Mouse (Mus musculus) heart, embryonic 14.5 days (tissue): ENCODE data around the gene Dusp16. TPM values are rescaled to one million over a fixed set of nuclear protein-coding genes. Genes with fewer than 3 reads are reported as not detected.

Experiments used
- ATAC-seq: fragments of 200-750 bp; cut with Nextera tagmentation; 2 replicates; pipeline ENCODE4 v1.8.0; 2017; ENCODE audit warnings: low read depth, moderate TSS enrichment; ENCODE audit not compliant: insufficient number of reproducible peaks, insufficient read depth, low FRiP score
- H3K27ac ChIP-seq, 2 experiments: fragments of 200-500 bp in 1 of 2; fragments of 300-500 bp in 1 of 2; sonication (generic) in 1 of 2; replicated peaks in 1 of 2; 2 replicates each; pipeline ENCODE4 v1.5.1; 2012 to 2014; ENCODE audit warnings: low read depth in 2 of 2, low read length in 2 of 2, control low read depth in 1 of 2, mild to moderate bottlenecking in 1 of 2, mixed read lengths in 1 of 2; ENCODE audit not compliant: control insufficient read depth in 1 of 2, insufficient read depth in 1 of 2
- H3K27me3 ChIP-seq: fragments of 300-500 bp; sonication (generic); 2 replicates; pipeline ENCODE4 v1.6.1; 2014; ENCODE audit warnings: mild to moderate bottlenecking, low read length, control low read depth; ENCODE audit not compliant: control insufficient read depth, insufficient read depth
- H3K36me3 ChIP-seq: fragments of 300-500 bp; sonication (generic); 2 replicates; pipeline ENCODE4 v1.6.1; 2014; ENCODE audit warnings: mild to moderate bottlenecking, control low read depth, low read length, mixed read lengths; ENCODE audit not compliant: control insufficient read depth, insufficient read depth
- H3K4me1 ChIP-seq, 2 experiments: fragments of 200-500 bp in 1 of 2; fragments of 300-500 bp in 1 of 2; sonication (generic) in 1 of 2; 2 replicates each; pipeline ENCODE4 v1.6.1; 2012 to 2014; ENCODE audit warnings: low read length in 2 of 2, control low read depth in 1 of 2, mixed read lengths in 1 of 2; ENCODE audit not compliant: control insufficient read depth in 2 of 2, insufficient read depth in 2 of 2
- H3K4me2 ChIP-seq: fragments of 300-500 bp; sonication (generic); 2 replicates; pipeline ENCODE4 v1.6.1; 2014; ENCODE audit warnings: mild to moderate bottlenecking, low read length
- H3K4me3 ChIP-seq, 2 experiments: fragments of 200-500 bp in 1 of 2; fragments of 300-500 bp in 1 of 2; sonication (generic) in 1 of 2; 2 replicates each; pipeline ENCODE4 v1.5.1; 2012 to 2014; ENCODE audit warnings: low read length in 2 of 2, mild to moderate bottlenecking in 2 of 2, control low read depth in 1 of 2, low read depth in 1 of 2, moderate library complexity in 1 of 2; ENCODE audit not compliant: control insufficient read depth in 1 of 2, insufficient read depth in 1 of 2
- H3K9ac ChIP-seq: fragments of 300-500 bp; sonication (generic); 2 replicates; pipeline ENCODE4 v1.6.1; 2014; ENCODE audit warnings: mild to moderate bottlenecking, low read length
- H3K9me3 ChIP-seq: fragments of 300-500 bp; sonication (generic); 2 replicates; pipeline ENCODE4 v1.6.1; 2016; ENCODE audit warnings: low read length, control low read depth; ENCODE audit not compliant: control insufficient read depth
- WGBS: fragments of 180-500 bp; shearing (Covaris S2); extraction: QIAGEN DNeasy Blood & Tissue Kit; methylation state at CpG from one replicate; pipeline ENCODE4 v1.1.7; 2014; 5-methylcytosine and 5-hydroxymethylcytosine counted together
- polyA plus RNA-seq: library from polyadenylated mRNA; unstranded; fragments of >200 nt; fragmentation: Nextera tagmentation; extraction: Ambion mirVana; gene quantifications from 2 replicates; pipeline ENCODE4 v1.2.1, GENCODE M21; 2014

The Dusp16 gene
- polyA plus RNA-seq, 1 experiment from 2014 or later: 19.7 TPM

DNA sequence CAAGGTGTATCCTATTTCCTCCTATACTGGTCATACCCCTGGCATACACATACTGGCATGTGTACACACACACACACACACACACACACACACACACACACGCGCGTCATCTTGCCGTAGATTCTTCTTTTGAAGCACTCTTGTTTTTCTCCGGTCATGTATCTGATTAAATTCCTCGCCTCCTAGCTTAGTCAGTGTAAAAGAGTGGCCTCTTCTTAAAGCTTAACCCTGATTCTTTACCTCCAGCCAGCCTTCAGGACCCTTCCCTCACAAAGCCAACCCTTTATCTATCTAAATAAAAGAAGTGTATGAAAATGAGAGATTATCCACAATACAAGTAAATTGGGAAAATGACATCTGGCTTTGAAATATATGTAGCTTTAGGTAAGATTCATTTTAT lies 3.3 kb downstream of the Dusp16 start:
- 47% methylated on average over 6 of the region's 6 CpGs for WGBS
- no peak overlapping the region for H3K4me3 ChIP-seq
- no peak overlapping the region; the same call in 1 of the 2 replicates for H3K9ac ChIP-seq
- no peaks in the 10 kb centered on the region for H3K27me3 ChIP-seq
- no peak for ATAC-seq
- no peak overlapping the region for H3K27ac ChIP-seq
- no peaks in the 10 kb centered on the region for H3K36me3 ChIP-seq
- no peaks in the 10 kb centered on the region for H3K9me3 ChIP-seq
- H3K4me1 ChIP-seq: peaks cover 13 to 17% of the 10 kb centered on the region in 2 experiments
- H3K4me2 ChIP-seq: peak overlapping the region; percentile 38; the same call in 1 of the 2 replicates

DNA sequence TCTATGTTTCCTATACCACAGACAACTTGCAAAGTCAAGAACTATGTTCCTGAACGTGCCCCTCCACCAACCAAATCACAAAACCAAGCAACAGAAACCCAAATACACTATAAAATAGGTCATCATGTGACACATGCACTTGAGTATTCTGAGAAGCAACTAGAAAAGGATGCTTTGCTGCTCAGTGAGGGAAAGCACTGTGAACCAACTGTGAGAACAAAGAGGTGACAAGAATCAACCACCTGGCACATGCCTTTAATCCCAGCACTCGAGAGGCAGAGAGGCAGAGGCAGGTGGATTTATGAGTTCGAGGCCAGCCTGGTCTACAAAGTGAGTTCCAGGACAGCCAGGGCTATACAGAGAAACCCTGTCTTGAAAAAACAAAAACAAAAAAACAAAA lies 6.0 kb downstream of the Dusp16 start:
- ATAC-seq: no peak
- 60% methylated on average over 3 of the region's 3 CpGs for WGBS

DNA sequence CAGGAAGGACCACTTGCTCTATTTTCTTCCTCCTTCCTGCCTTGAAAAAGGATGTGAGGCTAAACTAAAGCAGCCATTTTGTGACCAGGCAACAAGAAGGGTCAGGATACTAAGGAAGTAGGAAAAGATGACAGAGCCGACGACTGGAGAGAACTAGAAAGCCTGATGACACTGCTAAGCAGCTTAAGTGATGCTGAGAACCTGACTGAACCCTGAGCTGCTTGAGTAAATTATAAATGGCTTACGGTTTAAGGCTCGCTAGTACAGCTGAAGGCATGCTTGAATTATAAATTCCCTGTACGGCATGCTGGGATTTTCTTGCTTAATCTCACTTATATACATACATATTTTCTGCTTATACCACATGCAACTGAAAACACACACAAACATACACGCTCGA lies 9.5 kb downstream of the Dusp16 start:
- Histone ChIP-seq H3K4me2 (no peak overlapping the region), H3K36me3 (no peaks in the 10 kb centered on the region), H3K4me1 (peaks cover 5 to 21% of the 10 kb centered on the region in 2 experiments), H3K9ac (no peak overlapping the region), H3K4me3 (no peak overlapping the region), H3K9me3 (no peaks in the 10 kb centered on the region), H3K27me3 (no peaks in the 10 kb centered on the region), H3K27ac (0 out of 4 replicates have a peak overlapping the region, but pooled peaks of 1 of the 2 experiments have one; percentile 24)
- WGBS: 86% methylated on average over 7 of the region's 7 CpGs
- no peak for ATAC-seq

More for the DNA sequence above, 6.0 kb downstream of the Dusp16 start:
- Histone ChIP-seq H3K4me1 (peaks cover 8 to 27% of the 10 kb centered on the region in 2 experiments), H3K9ac (no peak overlapping the region), H3K4me3 (no peak overlapping the region), H3K4me2 (no peak overlapping the region), H3K9me3 (no peaks in the 10 kb centered on the region), H3K36me3 (no peaks in the 10 kb centered on the region), H3K27ac (no peak overlapping the region), H3K27me3 (no peaks in the 10 kb centered on the region)

DNA sequence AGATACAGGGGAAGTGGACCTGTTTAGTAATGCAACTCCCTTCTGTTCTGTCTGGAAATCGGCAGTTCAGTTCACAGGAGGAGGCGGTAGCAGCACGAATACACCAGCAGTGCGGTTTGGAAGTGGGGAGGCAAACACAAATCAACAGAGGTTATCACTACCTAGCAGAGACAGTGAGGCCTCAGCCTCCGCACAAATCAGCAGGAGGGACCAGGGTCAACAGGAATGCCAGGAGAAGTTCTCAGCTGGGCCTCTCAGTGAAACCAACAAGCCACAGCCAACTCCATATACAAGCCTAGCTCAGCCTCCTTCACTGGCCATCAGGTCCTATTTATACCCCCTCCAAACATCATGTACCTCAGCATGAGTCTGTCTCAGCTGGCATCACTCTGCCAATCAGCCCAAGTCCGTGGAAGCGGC lies 10.9 kb downstream of the Dusp16 start:
- peaks cover 5 to 17% of the 10 kb centered on the region in 2 experiments for H3K4me1 ChIP-seq
- no peak for ATAC-seq
- H3K27ac ChIP-seq: peak overlapping the region; percentile 73 to 75
- H3K27me3 ChIP-seq: no peaks in the 10 kb centered on the region
- no peaks in the 10 kb centered on the region for H3K9me3 ChIP-seq
- peak overlapping the region; percentile 49 for H3K4me2 ChIP-seq
- H3K9ac ChIP-seq: no peak overlapping the region
- H3K4me3 ChIP-seq: no peak overlapping the region
- H3K36me3 ChIP-seq: no peaks in the 10 kb centered on the region
- 31% methylated on average over 7 of the region's 7 CpGs for WGBS

DNA sequence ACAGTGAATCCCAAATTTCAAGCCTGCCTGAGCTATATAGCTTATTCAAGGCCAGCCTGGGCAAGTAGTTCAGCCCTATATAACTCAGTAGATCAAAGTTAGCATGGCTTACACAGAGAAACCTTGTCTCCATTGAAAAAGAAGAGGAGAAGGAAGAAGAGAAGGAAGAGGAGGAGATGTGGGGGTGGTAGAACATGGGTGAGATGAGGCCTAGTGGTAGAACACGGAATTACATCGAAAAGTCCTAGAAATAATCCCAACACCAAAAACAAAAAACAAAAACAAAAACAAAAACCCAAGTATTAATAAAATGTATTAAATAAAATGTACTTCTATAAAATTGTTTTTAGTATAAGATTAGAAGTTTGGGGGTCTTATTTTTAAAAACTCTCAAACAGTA lies 12.4 kb downstream of the Dusp16 start:
- no peaks in the 10 kb centered on the region for H3K36me3 ChIP-seq
- H3K4me2 ChIP-seq: peak overlapping the region; percentile 49; the same call in 1 of the 2 replicates
- ATAC-seq: no peak
- no peak overlapping the region for H3K9ac ChIP-seq
- 77% methylated on average over 2 of the region's 2 CpGs for WGBS
- peak overlapping the region in 1 of 2 experiments; percentile 53; a peak in 1 of 4 replicates for H3K27ac ChIP-seq
- no peaks in the 10 kb centered on the region for H3K9me3 ChIP-seq
- peaks cover 5 to 21% of the 10 kb centered on the region in 2 experiments for H3K4me1 ChIP-seq
- H3K27me3 ChIP-seq: no peaks in the 10 kb centered on the region
- H3K4me3 ChIP-seq: no peak overlapping the region

DNA sequence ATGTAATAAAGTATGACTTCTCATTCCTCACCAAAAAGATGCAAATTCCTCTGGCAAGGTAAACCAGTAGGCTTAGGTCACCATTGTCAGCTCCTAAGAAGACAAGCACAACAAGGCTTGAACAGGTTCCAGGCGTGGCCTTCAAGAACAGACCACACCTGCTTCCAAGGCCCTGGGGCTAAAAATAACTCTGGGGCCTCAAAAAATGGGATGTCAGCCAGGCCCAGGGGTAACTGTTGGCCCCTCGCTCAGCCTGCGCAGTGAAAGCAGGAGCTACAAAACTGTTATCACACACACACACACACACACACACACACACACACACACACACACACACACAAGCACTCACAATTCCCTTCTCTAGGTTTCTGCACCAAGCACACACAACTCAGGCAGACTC lies 18.5 kb downstream of the Dusp16 start:
- Histone ChIP-seq H3K4me3 (no peak overlapping the region), H3K4me1 (peaks cover 5 to 16% of the 10 kb centered on the region in 2 experiments), H3K9me3 (no peaks in the 10 kb centered on the region), H3K36me3 (peaks cover 5% of the 10 kb centered on the region; the same call in 1 of the 2 replicates), H3K27me3 (no peaks in the 10 kb centered on the region), H3K9ac (peak overlapping the region; percentile 53), H3K4me2 (peak overlapping the region; percentile 19), H3K27ac (peak overlapping the region; percentile 67 to 78)
- WGBS: 5% methylated on average over 3 of the region's 3 CpGs
- peak; percentile 89 for ATAC-seq

DNA sequence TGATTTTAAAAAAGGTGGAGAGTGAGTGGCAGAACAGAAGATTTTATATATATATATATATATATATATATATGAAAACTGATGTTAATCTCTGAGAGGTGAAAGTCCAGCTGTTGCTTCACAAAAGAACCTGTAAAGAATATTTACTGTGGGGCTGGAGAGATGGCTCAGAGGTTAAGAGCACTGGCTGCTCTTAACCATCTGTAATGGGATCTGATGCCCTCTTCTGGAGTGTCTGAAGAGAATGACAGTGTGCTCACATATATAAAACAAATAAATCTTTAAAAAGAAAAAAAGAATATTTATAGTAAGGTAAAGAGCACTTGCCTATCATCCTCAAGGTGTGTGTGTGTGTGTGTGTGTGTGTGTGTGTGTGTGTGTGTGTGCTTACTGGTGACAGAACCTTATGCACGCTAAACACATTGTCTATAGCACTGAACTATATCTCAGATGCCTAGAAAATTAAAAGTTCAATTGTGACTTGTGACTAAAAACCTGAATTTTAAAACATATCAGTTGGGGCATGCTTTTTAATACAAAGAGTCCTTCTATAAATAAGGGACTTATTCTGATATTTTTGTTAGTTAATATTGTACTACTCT lies 19.0 kb downstream of the Dusp16 start:
- H3K36me3 ChIP-seq: peaks cover 5% of the 10 kb centered on the region; the same call in 1 of the 2 replicates
- H3K4me3 ChIP-seq: no peak overlapping the region
- H3K27me3 ChIP-seq: no peaks in the 10 kb centered on the region
- H3K27ac ChIP-seq: peak overlapping the region in 1 of 2 experiments; percentile 78; a peak in 1 of 4 replicates
- no peak overlapping the region for H3K9ac ChIP-seq
- 59% methylated on average over 1 of the region's 1 CpGs for WGBS
- 0 out of 2 replicates have a peak overlapping the region, but pooled peaks have one; percentile 19 for H3K4me2 ChIP-seq
- no peaks in the 10 kb centered on the region for H3K9me3 ChIP-seq
- ATAC-seq: no peak
- peaks cover 5 to 16% of the 10 kb centered on the region in 2 experiments for H3K4me1 ChIP-seq
